Mouse (Mus musculus): ENCODE results near the gene Rc3h1. TPM values are rescaled to one million over a fixed set of nuclear protein-coding genes. Genes with fewer than 3 reads are reported as not detected.

Gene Rc3h1
- total and polyA plus RNA-seq, 3 experiments, result 1.3 to 53.6 (median 27.0) TPM

DNA sequence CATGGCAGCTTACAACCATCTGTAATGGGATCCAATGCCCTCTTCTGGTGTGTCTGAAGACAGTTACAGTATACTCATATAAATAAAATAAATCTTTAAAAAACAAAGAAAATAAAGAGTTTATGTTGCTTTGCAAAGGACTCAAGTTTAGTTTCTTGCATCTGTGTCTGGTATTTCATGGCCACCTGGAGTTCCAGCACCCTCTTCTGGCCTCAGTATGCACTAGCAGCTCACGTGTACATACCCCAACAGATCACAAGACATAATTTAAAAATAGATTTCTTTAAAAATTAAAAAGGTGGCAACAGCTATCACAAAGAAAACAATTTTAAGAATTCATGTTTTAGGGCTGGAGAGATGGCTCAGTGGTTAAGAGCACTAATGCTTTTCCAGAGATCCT, 15.7 kb downstream of the Rc3h1 start:
- TF ChIP-seq GATA1 (IDR thresholded peaks at IDR 0.05; ENCODE audit: borderline replicate concordance, low read length) (no peak), TAL1 (conservative IDR thresholded peaks at IDR 0.05; ENCODE audit: low read depth, low read length) (no peak), POLR2AphosphoS5 (IDR thresholded peaks at IDR 0.05; ENCODE audit: insufficient replicate concordance, low read depth, low read length) (no peak), GATA2 (IDR thresholded peaks at IDR 0.05; ENCODE audit: borderline replicate concordance, low read depth, low read length) (no peak), CTCF (IDR thresholded peaks at IDR 0.05; ENCODE audit: low read depth, low read length) (no peak)
- Histone ChIP-seq H3K4me1 (ENCODE audit: insufficient read depth, low read depth, low read length) (peaks cover 10% of the 10 kb centered on the region), H3K9me3 (replicated peaks) (no peaks in the 10 kb centered on the region), H3K36me3 (replicated peaks) (peaks cover 23% of the 10 kb centered on the region), H3K27me3 (ENCODE audit: insufficient read depth, low read length) (no peaks in the 10 kb centered on the region), H3K4me3 (ENCODE audit: low read depth, low read length) (no peak overlapping the region)
- DNase-seq (ENCODE audit: low spot score), result no peak
- no peak for ATAC-seq (ENCODE audit: extremely low read depth, insufficient number of reproducible peaks, low FRiP score, poor library complexity, severe bottlenecking)

DNA sequence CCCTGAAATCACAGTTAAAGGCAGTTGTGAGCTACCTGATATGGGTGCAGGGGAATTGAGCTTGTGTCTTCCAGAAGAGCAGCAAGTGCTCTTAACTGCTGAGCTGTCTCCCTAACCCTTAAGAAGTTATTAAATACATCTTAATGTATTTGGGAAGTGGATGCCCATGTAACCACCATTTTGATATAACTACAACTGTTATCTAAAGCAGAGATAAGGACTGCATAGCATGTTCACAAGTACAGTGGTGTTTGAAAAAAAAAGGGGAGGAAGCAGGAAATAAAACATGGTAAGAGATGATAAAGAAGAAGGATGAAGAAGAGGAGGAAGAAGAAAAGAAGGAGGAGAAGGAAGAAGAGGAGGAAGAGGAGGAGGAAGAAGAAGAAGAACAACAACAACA, 25.1 kb downstream of the Rc3h1 start:
- no peak for DNase-seq (ENCODE audit: low spot score)
- no peaks in the 10 kb centered on the region for H3K27me3 ChIP-seq (ENCODE audit: insufficient read depth, low read length)
- H3K4me3 ChIP-seq (ENCODE audit: low read depth, low read length), result no peak overlapping the region

DNA sequence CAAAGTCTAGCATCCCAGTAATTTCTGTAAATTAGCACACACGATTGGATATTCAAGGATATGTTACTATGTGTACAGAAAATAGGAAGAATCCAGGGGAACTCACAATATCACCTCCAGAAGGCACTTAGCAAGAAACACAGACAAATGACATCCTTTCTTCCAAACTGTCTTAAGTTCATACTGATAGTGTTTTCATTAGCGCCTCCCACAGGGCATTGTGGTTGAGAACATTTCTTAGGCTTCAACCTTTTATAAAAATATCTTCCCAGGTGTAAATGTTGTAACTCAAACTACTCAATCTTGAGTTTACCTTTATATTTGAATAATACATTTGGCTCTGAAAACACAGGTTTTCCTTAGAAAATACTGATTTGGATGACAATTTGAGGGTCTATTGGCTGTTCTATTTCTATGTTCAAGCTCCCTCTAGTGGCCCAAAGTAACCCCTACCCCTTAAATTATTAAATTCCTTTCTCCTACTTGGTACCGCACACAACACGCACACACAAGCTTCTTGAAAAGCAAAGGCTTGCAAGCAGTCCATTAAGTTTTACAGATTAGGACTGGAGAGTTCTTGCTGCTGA, 27.8 kb downstream of the Rc3h1 start:
- no peaks in the 10 kb centered on the region for H3K27me3 ChIP-seq (ENCODE audit: insufficient read depth, low read length)
- H3K36me3 ChIP-seq (replicated peaks), result peaks cover 66% of the 10 kb centered on the region
- no peak for ATAC-seq (ENCODE audit: extremely low read depth, insufficient number of reproducible peaks, low FRiP score, poor library complexity, severe bottlenecking)
- H3K4me1 ChIP-seq (ENCODE audit: insufficient read depth, low read depth, low read length), result peaks cover 3% of the 10 kb centered on the region; the same call in 1 of the 2 replicates
- DNase-seq (ENCODE audit: low spot score), result peak; percentile 5
- TF ChIP-seq GATA2 (IDR thresholded peaks at IDR 0.05; ENCODE audit: borderline replicate concordance, low read depth, low read length) (no peak), GATA1 (IDR thresholded peaks at IDR 0.05; ENCODE audit: borderline replicate concordance, low read length) (no peak), CTCF (IDR thresholded peaks at IDR 0.05; ENCODE audit: low read depth, low read length) (no peak), TAL1 (conservative IDR thresholded peaks at IDR 0.05; ENCODE audit: low read depth, low read length) (no peak), POLR2AphosphoS5 (IDR thresholded peaks at IDR 0.05; ENCODE audit: insufficient replicate concordance, low read depth, low read length) (no peak)
- H3K4me3 ChIP-seq (ENCODE audit: low read depth, low read length), result no peak overlapping the region
- H3K9me3 ChIP-seq (replicated peaks), result no peaks in the 10 kb centered on the region

More for the DNA sequence above, 25.1 kb downstream of the Rc3h1 start:
- peaks cover 3% of the 10 kb centered on the region; the same call in 1 of the 2 replicates for H3K4me1 ChIP-seq (ENCODE audit: insufficient read depth, low read depth, low read length)
- H3K9me3 ChIP-seq (replicated peaks), result no peaks in the 10 kb centered on the region
- TF ChIP-seq GATA1 (IDR thresholded peaks at IDR 0.05; ENCODE audit: borderline replicate concordance, low read length) (no peak), POLR2AphosphoS5 (IDR thresholded peaks at IDR 0.05; ENCODE audit: insufficient replicate concordance, low read depth, low read length) (no peak), CTCF (IDR thresholded peaks at IDR 0.05; ENCODE audit: low read depth, low read length) (no peak), GATA2 (IDR thresholded peaks at IDR 0.05; ENCODE audit: borderline replicate concordance, low read depth, low read length) (no peak), TAL1 (conservative IDR thresholded peaks at IDR 0.05; ENCODE audit: low read depth, low read length) (no peak)
- no peak for ATAC-seq (ENCODE audit: extremely low read depth, insufficient number of reproducible peaks, low FRiP score, poor library complexity, severe bottlenecking)
- peaks cover 53% of the 10 kb centered on the region for H3K36me3 ChIP-seq (replicated peaks)

DNA sequence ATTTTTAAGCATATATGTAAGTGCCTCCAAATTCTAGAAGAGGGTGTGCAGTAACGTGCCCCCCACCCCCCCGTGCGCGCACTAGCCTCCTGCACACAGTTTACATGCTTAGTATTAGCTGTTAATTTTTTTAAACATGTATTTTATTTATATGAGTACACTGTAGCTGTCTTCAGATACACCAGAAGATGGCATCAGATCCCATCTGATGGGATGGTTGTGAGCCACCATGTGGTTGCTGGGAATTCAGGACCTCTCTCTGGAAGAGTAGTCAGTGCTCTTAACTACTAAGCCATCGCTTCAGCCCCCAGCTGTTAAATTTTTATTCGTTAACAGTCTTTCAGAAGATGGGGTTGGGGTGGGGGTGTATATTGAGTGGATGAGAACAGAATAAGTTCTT, 29.3 kb downstream of the Rc3h1 start:
- Histone ChIP-seq H3K4me1 (ENCODE audit: insufficient read depth, low read depth, low read length) (no peaks in the 10 kb centered on the region), H3K36me3 (replicated peaks) (peaks cover 73% of the 10 kb centered on the region), H3K4me3 (ENCODE audit: low read depth, low read length) (no peak overlapping the region), H3K27me3 (ENCODE audit: insufficient read depth, low read length) (no peaks in the 10 kb centered on the region), H3K9me3 (replicated peaks) (no peaks in the 10 kb centered on the region)
- TF ChIP-seq GATA2 (IDR thresholded peaks at IDR 0.05; ENCODE audit: borderline replicate concordance, low read depth, low read length) (no peak), GATA1 (IDR thresholded peaks at IDR 0.05; ENCODE audit: borderline replicate concordance, low read length) (no peak), TAL1 (conservative IDR thresholded peaks at IDR 0.05; ENCODE audit: low read depth, low read length) (no peak), CTCF (IDR thresholded peaks at IDR 0.05; ENCODE audit: low read depth, low read length) (no peak), POLR2AphosphoS5 (IDR thresholded peaks at IDR 0.05; ENCODE audit: insufficient replicate concordance, low read depth, low read length) (no peak)
- DNase-seq (ENCODE audit: low spot score) (no peak), ATAC-seq (ENCODE audit: extremely low read depth, insufficient number of reproducible peaks, low FRiP score, poor library complexity, severe bottlenecking) (no peak)

DNA sequence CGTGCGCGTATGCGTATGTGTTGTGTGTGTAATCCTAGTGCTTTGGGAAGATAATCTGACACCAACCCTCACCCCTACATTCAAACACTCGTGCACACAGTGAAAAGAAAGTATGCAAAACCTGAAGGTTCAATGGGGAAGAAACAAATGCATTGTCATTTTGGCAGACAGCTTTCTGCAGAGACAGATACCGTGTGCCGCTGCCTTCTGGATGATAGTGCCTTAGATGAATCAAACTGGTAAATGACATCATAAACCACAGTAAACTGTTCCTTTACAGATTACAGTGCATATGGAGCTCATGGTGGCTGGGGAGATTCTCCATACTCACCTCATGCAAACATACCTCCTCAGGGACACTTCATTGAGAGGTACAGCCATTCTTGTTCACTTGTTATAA, 57.0 kb downstream of the Rc3h1 start:
- H3K4me1 ChIP-seq (ENCODE audit: insufficient read depth, low read depth, low read length), result no peaks in the 10 kb centered on the region
- TF ChIP-seq TAL1 (conservative IDR thresholded peaks at IDR 0.05; ENCODE audit: low read depth, low read length) (no peak), POLR2AphosphoS5 (IDR thresholded peaks at IDR 0.05; ENCODE audit: insufficient replicate concordance, low read depth, low read length) (no peak), CTCF (IDR thresholded peaks at IDR 0.05; ENCODE audit: low read depth, low read length) (no peak)
- no peaks in the 10 kb centered on the region for H3K9me3 ChIP-seq (replicated peaks)
- H3K36me3 ChIP-seq (replicated peaks), result peaks cover 84% of the 10 kb centered on the region
- no peaks in the 10 kb centered on the region for H3K27me3 ChIP-seq (ENCODE audit: insufficient read depth, low read length)
- ATAC-seq (ENCODE audit: extremely low read depth, insufficient number of reproducible peaks, low FRiP score, poor library complexity, severe bottlenecking) (no peak), DNase-seq (ENCODE audit: low spot score) (no peak)
- no peak overlapping the region for H3K4me3 ChIP-seq (ENCODE audit: low read depth, low read length)

DNA sequence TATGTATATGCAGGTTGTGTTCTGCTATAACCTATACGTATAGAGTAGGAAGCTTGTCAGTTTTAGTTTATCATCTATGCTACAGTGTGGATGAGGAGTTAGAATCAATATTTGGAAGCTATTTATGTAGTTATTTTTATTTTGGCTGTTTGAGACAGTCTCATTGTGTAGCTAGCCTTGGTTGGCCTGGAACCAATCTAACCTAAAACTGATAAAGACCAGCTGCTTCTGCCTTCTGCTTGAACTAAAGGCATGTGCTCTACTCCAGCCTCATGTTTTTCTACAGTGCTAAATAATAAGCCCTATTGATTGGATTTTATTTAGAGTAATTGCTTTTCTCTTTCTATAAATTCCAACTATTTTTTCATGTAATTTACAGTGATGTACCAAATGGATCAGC, 61.0 kb downstream of the Rc3h1 start:
- Histone ChIP-seq H3K36me3 (replicated peaks) (peaks cover 83% of the 10 kb centered on the region), H3K4me3 (ENCODE audit: low read depth, low read length) (no peak overlapping the region), H3K4me1 (ENCODE audit: insufficient read depth, low read depth, low read length) (no peaks in the 10 kb centered on the region), H3K9me3 (replicated peaks) (no peaks in the 10 kb centered on the region), H3K27me3 (ENCODE audit: insufficient read depth, low read length) (no peaks in the 10 kb centered on the region)
- no peak for TF ChIP-seq POLR2AphosphoS5 (IDR thresholded peaks at IDR 0.05; ENCODE audit: insufficient replicate concordance, low read depth, low read length)
- ATAC-seq (ENCODE audit: extremely low read depth, insufficient number of reproducible peaks, low FRiP score, poor library complexity, severe bottlenecking) (no peak), DNase-seq (ENCODE audit: low spot score) (no peak)

- no peaks in the 10 kb centered on the region for H3K9me3 ChIP-seq (replicated peaks)
- no peak overlapping the region for H3K4me3 ChIP-seq (ENCODE audit: low read depth, low read length)
- ATAC-seq (ENCODE audit: extremely low read depth, insufficient number of reproducible peaks, low FRiP score, poor library complexity, severe bottlenecking), result no peak
- TF ChIP-seq POLR2AphosphoS5 (IDR thresholded peaks at IDR 0.05; ENCODE audit: insufficient replicate concordance, low read depth, low read length) (no peak), CTCF (IDR thresholded peaks at IDR 0.05; ENCODE audit: low read depth, low read length) (no peak), TAL1 (conservative IDR thresholded peaks at IDR 0.05; ENCODE audit: low read depth, low read length) (no peak), GATA1 (IDR thresholded peaks at IDR 0.05; ENCODE audit: borderline replicate concordance, low read length) (no peak), GATA2 (IDR thresholded peaks at IDR 0.05; ENCODE audit: borderline replicate concordance, low read depth, low read length) (no peak)
- peaks cover 71% of the 10 kb centered on the region for H3K36me3 ChIP-seq (replicated peaks)
- no peaks in the 10 kb centered on the region for H3K4me1 ChIP-seq (ENCODE audit: insufficient read depth, low read depth, low read length)
- H3K27me3 ChIP-seq (ENCODE audit: insufficient read depth, low read length), result no peaks in the 10 kb centered on the region
- no peak for DNase-seq (ENCODE audit: low spot score)
Observed at GRCm38 (mm10) chr1:160968643-160969042, 62.4 kb downstream of the Rc3h1 start.

Measured in G1E (cell line).